Mouse (Mus musculus): ENCODE measurements at regions not wholly inside any gene's neighbourhood (a gene's known extent, or its start where the extent isn't known, plus 50 kb on each side); places are given as distances from the start of the nearest gene placed in this dataset.

DNA sequence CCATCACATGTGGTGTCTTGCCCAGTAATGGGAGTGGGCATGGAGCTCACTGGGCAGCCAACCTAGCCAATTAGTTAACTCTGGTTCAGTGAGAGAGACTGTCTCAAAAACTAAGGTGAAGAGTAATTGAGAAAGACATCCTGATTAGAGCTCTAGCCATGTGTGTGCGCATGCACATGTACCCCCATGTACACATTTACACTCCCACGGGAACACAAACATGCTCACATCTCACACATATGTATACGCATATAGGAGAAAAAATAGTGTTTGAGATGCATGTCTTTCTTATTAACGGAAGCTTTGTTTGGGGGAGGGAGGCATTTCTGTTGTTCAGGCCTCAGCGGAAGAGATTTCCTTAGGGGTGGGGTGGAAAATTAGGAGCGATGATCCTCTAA lies 99.4 kb downstream of the Rpap3 start:
- TF ChIP-seq CTCF (conservative IDR thresholded peaks at IDR 0.05 in 1 of 2, IDR thresholded peaks at IDR 0.05 in 1 of 2; ENCODE audit: low read depth in 2 of 2, low read length in 2 of 2) (no peak), EP300 (IDR thresholded peaks at IDR 0.05; ENCODE audit: low read length) (no peak), MXI1 (IDR thresholded peaks at IDR 0.05; ENCODE audit: low read depth, low read length) (no peak), UBTF (IDR thresholded peaks at IDR 0.05; ENCODE audit: low read depth, low read length) (no peak), MAX (IDR thresholded peaks at IDR 0.05; ENCODE audit: low read length) (no peak), POLR2A (IDR thresholded peaks at IDR 0.05; ENCODE audit: low read depth, low read length) (no peak), NELFE (IDR thresholded peaks at IDR 0.05; ENCODE audit: low read depth, low read length) (no peak)
